Mouse (Mus musculus) myocyte (in vitro differentiated cells): Measurements from ENCODE around the gene Cog2. TPM values are rescaled to one million over a fixed set of nuclear protein-coding genes. Genes with fewer than 3 reads are reported as not detected.

Experiments used
- H3K27me3 ChIP-seq: one replicate; pipeline ENCODE4 v1.6.1; 2011; ENCODE audit not compliant: control insufficient read depth, insufficient read depth, insufficient read length
- H3K36me3 ChIP-seq: one replicate; pipeline ENCODE4 v1.6.1; 2011; ENCODE audit not compliant: control insufficient read depth, insufficient read depth
- H3K4me2 ChIP-seq: one replicate; pipeline ENCODE4 v1.6.1; 2011; ENCODE audit warnings: low read depth, control low read depth
- H3K4me3 ChIP-seq: one replicate; pipeline ENCODE4 v1.5.1; 2011; ENCODE audit warnings: mild to moderate bottlenecking, control low read depth, moderate library complexity
- H3K79me2 ChIP-seq: one replicate; pipeline ENCODE4 v1.6.1; 2011; ENCODE audit not compliant: control insufficient read depth, insufficient read depth
- H3ac ChIP-seq: one replicate; pipeline ENCODE4 v1.6.1; 2011; ENCODE audit not compliant: control insufficient read depth, insufficient read length
- CEBPB ChIP-seq: IDR thresholded peaks from 2 replicates; pipeline ENCODE4 v1.6.1; 2011; ENCODE audit warnings: mild to moderate bottlenecking, moderate library complexity; ENCODE audit not compliant: poor library complexity, insufficient read depth, severe bottlenecking
- E2F4 ChIP-seq: IDR thresholded peaks from one replicate; pipeline ENCODE4 v1.6.1; 2011; ENCODE audit warnings: mild to moderate bottlenecking, control low read depth, moderate library complexity; ENCODE audit not compliant: insufficient read depth
- MAX ChIP-seq: IDR thresholded peaks from one replicate; pipeline ENCODE4 v1.6.1; 2011; ENCODE audit warnings: low read depth, mild to moderate bottlenecking, control low read depth
- MYOD1 ChIP-seq, 3 experiments: IDR thresholded peaks; one replicate each; pipeline ENCODE4 v1.6.1; 2011; ENCODE audit warnings: control low read depth in 2 of 3, low read depth in 2 of 3, mild to moderate bottlenecking in 2 of 3, moderate library complexity in 1 of 3; ENCODE audit not compliant: insufficient read length in 2 of 3, control insufficient read depth in 1 of 3
- MYOG ChIP-seq, 3 experiments: IDR thresholded peaks; one replicate each; pipeline ENCODE4 v1.6.1; 2011; ENCODE audit warnings: control low read depth in 2 of 3, low read depth in 2 of 3, mild to moderate bottlenecking in 2 of 3; ENCODE audit not compliant: insufficient read length in 2 of 3, control insufficient read depth in 1 of 3, insufficient read depth in 1 of 3
- POLR2A ChIP-seq: IDR thresholded peaks from one replicate; pipeline ENCODE4 v1.6.1; 2011; ENCODE audit warnings: low read depth, mild to moderate bottlenecking, control low read depth, moderate library complexity; ENCODE audit not compliant: insufficient read length
- POLR2AphosphoS2 ChIP-seq: IDR thresholded peaks from one replicate; pipeline ENCODE4 v1.6.1; 2011; ENCODE audit warnings: low read depth, control low read depth; ENCODE audit not compliant: insufficient read length
- REST ChIP-seq: IDR thresholded peaks from one replicate; pipeline ENCODE4 v1.6.1; 2011; ENCODE audit warnings: mild to moderate bottlenecking, control low read depth, moderate library complexity; ENCODE audit not compliant: insufficient read depth, insufficient read length
- SRF ChIP-seq: IDR thresholded peaks from one replicate; pipeline ENCODE4 v1.6.1; 2011; ENCODE audit warnings: low read depth; ENCODE audit not compliant: control insufficient read depth, insufficient read length
- TCF12 ChIP-seq: IDR thresholded peaks from one replicate; pipeline ENCODE4 v1.6.1; 2011; ENCODE audit warnings: mild to moderate bottlenecking, control low read depth; ENCODE audit not compliant: poor library complexity, insufficient read depth, severe bottlenecking
- TCF3 ChIP-seq: IDR thresholded peaks from one replicate; pipeline ENCODE4 v1.6.1; 2011; ENCODE audit warnings: low read depth, control low read depth; ENCODE audit not compliant: insufficient read length
- USF1 ChIP-seq: IDR thresholded peaks from one replicate; pipeline ENCODE4 v1.6.1; 2011; ENCODE audit warnings: low read depth, mild to moderate bottlenecking, control low read depth, moderate library complexity
- polyA plus RNA-seq: library from polyadenylated mRNA; unstranded; fragments of >200 nt; fragmentation: generic; extraction: Trizol; gene quantifications from one replicate; pipeline ENCODE4 v1.2.1, GENCODE M21; 2012; ENCODE audit warnings: missing spikeins

Gene Cog2
- polyA plus RNA-seq, 1 experiment, result 26.3 TPM

DNA sequence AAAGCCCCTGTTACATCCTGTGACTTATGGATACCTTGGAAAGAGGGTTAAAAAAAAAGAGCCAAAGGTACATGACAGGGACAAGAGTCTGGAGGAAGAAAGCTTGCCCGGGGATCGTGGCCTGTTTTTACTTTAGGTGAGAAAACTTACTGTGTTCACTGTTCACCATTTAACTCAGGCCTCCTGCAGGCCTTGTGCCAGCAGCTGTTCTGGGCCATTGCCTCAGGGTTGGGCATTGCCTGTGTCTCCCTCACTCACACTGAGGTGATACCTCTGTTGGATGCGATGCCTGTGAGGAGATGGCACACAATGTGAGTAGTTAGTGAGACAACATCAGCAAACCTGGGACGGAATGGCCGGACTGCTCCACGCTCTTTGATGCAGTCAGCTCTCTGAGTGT is 1.4 kb downstream of the Cog2 start:
- peaks cover 25% of the 10 kb centered on the region for H3K79me2 ChIP-seq
- no peak overlapping the region for H3ac ChIP-seq
- peaks cover 7% of the 10 kb centered on the region for H3K27me3 ChIP-seq
- TF ChIP-seq TCF12 (no peak), CEBPB (no peak), MAX (no peak), TCF3 (no peak), E2F4 (no peak), MYOD1 (IDR thresholded peaks at IDR 0.05; ENCODE audit: control insufficient read depth in 1 of 3, insufficient read length in 2 of 3, low read depth in 2 of 3) (no peak), POLR2A (no peak), MYOG (IDR thresholded peaks at IDR 0.05; ENCODE audit: control insufficient read depth in 1 of 3, insufficient read depth in 1 of 3, insufficient read length in 2 of 3, low read depth in 2 of 3) (no peak), USF1 (no peak), REST (no peak), POLR2AphosphoS2 (no peak), SRF (no peak)
- peak overlapping the region; percentile 87 for H3K4me2 ChIP-seq
- H3K36me3 ChIP-seq, result peaks cover 5% of the 10 kb centered on the region
- H3K4me3 ChIP-seq, result no peak overlapping the region

DNA sequence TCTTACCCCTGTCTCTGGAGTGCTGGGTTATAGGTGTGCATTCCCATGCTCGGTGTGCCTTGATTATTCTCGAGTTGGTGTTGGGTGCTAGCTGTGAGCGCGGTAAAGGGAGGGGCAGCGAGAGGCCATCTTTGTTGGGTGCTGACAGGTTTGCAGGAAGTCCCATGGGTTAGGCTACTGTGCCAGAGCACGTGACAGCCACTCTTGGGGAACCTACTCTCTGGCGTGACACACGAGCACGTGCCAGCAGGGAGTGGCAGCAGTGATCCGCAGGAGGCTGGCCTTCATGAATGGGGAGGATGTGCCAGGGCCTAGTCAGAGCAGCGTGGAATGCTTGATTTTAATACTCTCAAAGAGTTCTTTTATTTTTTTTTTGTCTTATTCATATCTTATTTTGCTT is 5.7 kb downstream of the Cog2 start:
- Histone ChIP-seq H3K4me2 (no peak overlapping the region), H3K36me3 (peaks cover 7% of the 10 kb centered on the region), H3K79me2 (peaks cover 20% of the 10 kb centered on the region), H3K27me3 (no peaks in the 10 kb centered on the region), H3K4me3 (no peak overlapping the region), H3ac (no peak overlapping the region)
- no peak for TF ChIP-seq E2F4
- TF ChIP-seq POLR2A, result no peak
- no peak for TF ChIP-seq MYOG (IDR thresholded peaks at IDR 0.05; ENCODE audit: control insufficient read depth in 1 of 3, insufficient read depth in 1 of 3, insufficient read length in 2 of 3, low read depth in 2 of 3)
- TF ChIP-seq POLR2AphosphoS2, result no peak
- no peak for TF ChIP-seq TCF12
- no peak for TF ChIP-seq TCF3
- no peak for TF ChIP-seq REST
- TF ChIP-seq USF1, result no peak
- TF ChIP-seq CEBPB, result no peak
- TF ChIP-seq MAX, result no peak
- TF ChIP-seq SRF, result no peak
- no peak for TF ChIP-seq MYOD1 (IDR thresholded peaks at IDR 0.05; ENCODE audit: control insufficient read depth in 1 of 3, insufficient read length in 2 of 3, low read depth in 2 of 3)

DNA sequence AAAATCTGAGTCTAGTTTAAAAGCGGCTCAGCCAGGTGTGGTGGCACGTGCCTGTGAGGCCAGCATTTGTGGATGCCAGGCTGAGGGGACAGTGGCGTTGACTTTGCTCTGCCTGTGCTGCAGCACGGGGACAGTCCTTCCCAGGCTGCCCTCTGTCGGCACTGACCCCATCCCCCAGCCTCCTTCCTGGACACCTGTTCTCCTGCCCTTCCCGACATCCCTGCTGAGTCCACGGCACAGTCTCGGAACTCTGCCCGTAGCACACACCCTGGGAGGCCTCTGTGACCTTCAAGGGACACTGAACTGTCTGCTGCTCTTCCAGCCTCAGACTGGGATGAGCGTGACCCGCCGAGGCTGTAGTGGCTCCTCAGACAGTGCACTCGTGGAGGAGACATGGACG is 9.5 kb downstream of the Cog2 start:
- H3ac ChIP-seq, result no peak overlapping the region

DNA sequence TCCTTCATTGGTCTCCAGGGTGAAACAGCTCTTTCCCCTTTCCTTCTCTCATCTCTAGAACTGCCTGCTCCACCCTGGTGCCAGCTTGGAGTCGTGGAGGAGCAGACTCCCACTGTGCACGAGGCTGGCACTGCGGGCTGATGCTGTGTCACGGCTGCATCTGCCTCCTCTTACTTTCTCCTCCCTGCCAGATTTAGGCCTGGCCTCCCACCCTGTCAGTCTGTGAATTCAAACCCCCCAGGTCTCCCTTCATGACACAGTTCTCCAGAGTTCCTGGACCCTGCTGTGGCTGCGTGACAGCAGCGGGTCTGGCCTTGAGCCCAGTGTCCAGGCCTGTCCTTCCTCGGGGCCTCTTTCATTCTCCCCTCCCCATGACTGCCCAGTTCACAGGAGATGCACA is 10.0 kb downstream of the Cog2 start:
- Histone ChIP-seq H3K4me3 (no peak overlapping the region), H3K27me3 (no peaks in the 10 kb centered on the region), H3K79me2 (no peaks in the 10 kb centered on the region), H3K4me2 (no peak overlapping the region), H3ac (no peak overlapping the region), H3K36me3 (peaks cover 20% of the 10 kb centered on the region)
- no peak for TF ChIP-seq POLR2AphosphoS2
- no peak for TF ChIP-seq USF1
- no peak for TF ChIP-seq REST
- TF ChIP-seq MYOD1 (IDR thresholded peaks at IDR 0.05; ENCODE audit: control insufficient read depth in 1 of 3, insufficient read length in 2 of 3, low read depth in 2 of 3), result no peak
- no peak for TF ChIP-seq TCF12
- TF ChIP-seq CEBPB, result no peak
- no peak for TF ChIP-seq SRF

More for the DNA sequence above, 9.5 kb downstream of the Cog2 start:
- no peak overlapping the region for H3K4me2 ChIP-seq
- H3K27me3 ChIP-seq, result no peaks in the 10 kb centered on the region
- H3K36me3 ChIP-seq, result peaks cover 20% of the 10 kb centered on the region
- no peak overlapping the region for H3K4me3 ChIP-seq
- no peaks in the 10 kb centered on the region for H3K79me2 ChIP-seq
- TF ChIP-seq TCF3 (no peak), MYOG (IDR thresholded peaks at IDR 0.05; ENCODE audit: control insufficient read depth in 1 of 3, insufficient read depth in 1 of 3, insufficient read length in 2 of 3, low read depth in 2 of 3) (peak in 1 of 3 experiments; percentile 4), REST (no peak), POLR2AphosphoS2 (no peak)

DNA sequence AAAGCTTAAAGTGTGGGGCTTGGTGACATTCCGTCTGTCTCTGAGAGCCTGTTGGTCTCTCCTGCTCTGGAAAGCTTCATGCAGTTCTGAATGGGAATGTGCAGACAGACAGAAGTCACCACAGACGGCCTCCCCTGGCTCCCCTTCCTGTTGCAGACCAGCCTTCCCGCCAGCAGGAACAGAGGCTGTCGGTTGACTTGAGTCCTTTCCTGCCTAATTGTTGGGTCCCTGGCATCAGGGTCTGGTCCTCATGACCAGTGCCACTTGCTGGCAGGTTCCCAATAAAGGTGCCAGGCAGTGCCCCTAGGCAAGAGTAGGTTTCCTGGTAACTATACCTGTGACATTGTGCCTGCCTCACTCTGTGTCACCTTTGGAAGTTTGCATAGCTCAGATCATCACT is 10.4 kb downstream of the Cog2 start:
- Histone ChIP-seq H3K27me3 (no peaks in the 10 kb centered on the region), H3K36me3 (peaks cover 20% of the 10 kb centered on the region), H3ac (no peak overlapping the region), H3K4me2 (no peak overlapping the region), H3K79me2 (no peaks in the 10 kb centered on the region), H3K4me3 (no peak overlapping the region)
- TF ChIP-seq CEBPB, result no peak
- no peak for TF ChIP-seq SRF
- TF ChIP-seq MYOD1 (IDR thresholded peaks at IDR 0.05; ENCODE audit: control insufficient read depth in 1 of 3, insufficient read length in 2 of 3, low read depth in 2 of 3), result no peak
- no peak for TF ChIP-seq E2F4
- TF ChIP-seq TCF12, result no peak
- TF ChIP-seq TCF3, result no peak
- no peak for TF ChIP-seq USF1
- TF ChIP-seq MAX, result no peak
